Mouse (Mus musculus) myocyte (in vitro differentiated cells): ENCODE data around the gene Ndufab1. TPM values are rescaled to one million over a fixed set of nuclear protein-coding genes. Genes with fewer than 3 reads are reported as not detected.

Experiments
- H3K27me3 ChIP-seq: one replicate; pipeline ENCODE4 v1.6.1; 2011; ENCODE audit not compliant: control insufficient read depth, insufficient read depth, insufficient read length
- H3K36me3 ChIP-seq: one replicate; pipeline ENCODE4 v1.6.1; 2011; ENCODE audit not compliant: control insufficient read depth, insufficient read depth
- H3K4me2 ChIP-seq: one replicate; pipeline ENCODE4 v1.6.1; 2011; ENCODE audit warnings: low read depth, control low read depth
- H3K4me3 ChIP-seq: one replicate; pipeline ENCODE4 v1.5.1; 2011; ENCODE audit warnings: mild to moderate bottlenecking, control low read depth, moderate library complexity
- H3K79me2 ChIP-seq: one replicate; pipeline ENCODE4 v1.6.1; 2011; ENCODE audit not compliant: control insufficient read depth, insufficient read depth
- H3ac ChIP-seq: one replicate; pipeline ENCODE4 v1.6.1; 2011; ENCODE audit not compliant: control insufficient read depth, insufficient read length
- CEBPB ChIP-seq: IDR thresholded peaks from 2 replicates; pipeline ENCODE4 v1.6.1; 2011; ENCODE audit warnings: mild to moderate bottlenecking, moderate library complexity; ENCODE audit not compliant: poor library complexity, insufficient read depth, severe bottlenecking
- E2F4 ChIP-seq: IDR thresholded peaks from one replicate; pipeline ENCODE4 v1.6.1; 2011; ENCODE audit warnings: mild to moderate bottlenecking, control low read depth, moderate library complexity; ENCODE audit not compliant: insufficient read depth
- MAX ChIP-seq: IDR thresholded peaks from one replicate; pipeline ENCODE4 v1.6.1; 2011; ENCODE audit warnings: low read depth, mild to moderate bottlenecking, control low read depth
- MYOD1 ChIP-seq, 3 experiments: IDR thresholded peaks; one replicate each; pipeline ENCODE4 v1.6.1; 2011; ENCODE audit warnings: control low read depth in 2 of 3, low read depth in 2 of 3, mild to moderate bottlenecking in 2 of 3, moderate library complexity in 1 of 3; ENCODE audit not compliant: insufficient read length in 2 of 3, control insufficient read depth in 1 of 3
- MYOG ChIP-seq, 3 experiments: IDR thresholded peaks; one replicate each; pipeline ENCODE4 v1.6.1; 2011; ENCODE audit warnings: control low read depth in 2 of 3, low read depth in 2 of 3, mild to moderate bottlenecking in 2 of 3; ENCODE audit not compliant: insufficient read length in 2 of 3, control insufficient read depth in 1 of 3, insufficient read depth in 1 of 3
- POLR2A ChIP-seq: IDR thresholded peaks from one replicate; pipeline ENCODE4 v1.6.1; 2011; ENCODE audit warnings: low read depth, mild to moderate bottlenecking, control low read depth, moderate library complexity; ENCODE audit not compliant: insufficient read length
- POLR2AphosphoS2 ChIP-seq: IDR thresholded peaks from one replicate; pipeline ENCODE4 v1.6.1; 2011; ENCODE audit warnings: low read depth, control low read depth; ENCODE audit not compliant: insufficient read length
- REST ChIP-seq: IDR thresholded peaks from one replicate; pipeline ENCODE4 v1.6.1; 2011; ENCODE audit warnings: mild to moderate bottlenecking, control low read depth, moderate library complexity; ENCODE audit not compliant: insufficient read depth, insufficient read length
- SRF ChIP-seq: IDR thresholded peaks from one replicate; pipeline ENCODE4 v1.6.1; 2011; ENCODE audit warnings: low read depth; ENCODE audit not compliant: control insufficient read depth, insufficient read length
- TCF12 ChIP-seq: IDR thresholded peaks from one replicate; pipeline ENCODE4 v1.6.1; 2011; ENCODE audit warnings: mild to moderate bottlenecking, control low read depth; ENCODE audit not compliant: poor library complexity, insufficient read depth, severe bottlenecking
- TCF3 ChIP-seq: IDR thresholded peaks from one replicate; pipeline ENCODE4 v1.6.1; 2011; ENCODE audit warnings: low read depth, control low read depth; ENCODE audit not compliant: insufficient read length
- USF1 ChIP-seq: IDR thresholded peaks from one replicate; pipeline ENCODE4 v1.6.1; 2011; ENCODE audit warnings: low read depth, mild to moderate bottlenecking, control low read depth, moderate library complexity
- polyA plus RNA-seq: library from polyadenylated mRNA; unstranded; fragments of >200 nt; fragmentation: generic; extraction: Trizol; gene quantifications from one replicate; pipeline ENCODE4 v1.2.1, GENCODE M21; 2012; ENCODE audit warnings: missing spikeins

The Ndufab1 gene
- polyA plus RNA-seq, 1 experiment, result 729 TPM

DNA sequence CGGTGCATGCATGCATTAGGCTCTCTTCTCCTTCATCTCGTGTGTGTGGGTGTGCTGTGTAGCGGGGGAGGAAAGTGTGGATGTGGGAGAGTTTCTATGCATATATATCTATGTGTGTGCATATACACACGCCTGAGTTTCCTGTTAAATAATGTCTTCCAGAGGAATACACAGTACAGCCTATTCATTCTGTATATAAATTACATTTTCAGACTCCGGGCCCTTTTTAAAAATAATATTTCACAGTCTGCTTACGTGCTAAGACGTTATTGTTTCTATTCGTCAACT, 31.6 kb upstream of the Ndufab1 start:
- H3ac ChIP-seq, result peak overlapping the region; percentile 80
- H3K4me2 ChIP-seq, result peak overlapping the region; percentile 69
- TF ChIP-seq MAX, result no peak
- no peak for TF ChIP-seq USF1
- TF ChIP-seq TCF12, result no peak
- TF ChIP-seq SRF, result no peak
- no peak for TF ChIP-seq MYOD1 (IDR thresholded peaks at IDR 0.05; ENCODE audit: control insufficient read depth in 1 of 3, insufficient read length in 2 of 3, low read depth in 2 of 3)
- no peak for TF ChIP-seq REST
- TF ChIP-seq TCF3, result no peak
- no peak for TF ChIP-seq E2F4
- TF ChIP-seq POLR2A, result no peak
- TF ChIP-seq POLR2AphosphoS2, result no peak
- TF ChIP-seq CEBPB, result no peak
- no peak for TF ChIP-seq MYOG (IDR thresholded peaks at IDR 0.05; ENCODE audit: control insufficient read depth in 1 of 3, insufficient read depth in 1 of 3, insufficient read length in 2 of 3, low read depth in 2 of 3)
- peak overlapping the region; percentile 70 for H3K4me3 ChIP-seq
- no peaks in the 10 kb centered on the region for H3K27me3 ChIP-seq
- peaks cover 25% of the 10 kb centered on the region for H3K36me3 ChIP-seq
- H3K79me2 ChIP-seq, result peaks cover 27% of the 10 kb centered on the region

- Histone ChIP-seq H3K79me2 (peaks cover 27% of the 10 kb centered on the region), H3K36me3 (peaks cover 25% of the 10 kb centered on the region)
- TF ChIP-seq CEBPB (no peak), TCF12 (no peak), MYOG (IDR thresholded peaks at IDR 0.05; ENCODE audit: control insufficient read depth in 1 of 3, insufficient read depth in 1 of 3, insufficient read length in 2 of 3, low read depth in 2 of 3) (peak in 1 of 3 experiments; percentile 18), POLR2A (peak; percentile 89), MYOD1 (IDR thresholded peaks at IDR 0.05; ENCODE audit: control insufficient read depth in 1 of 3, insufficient read length in 2 of 3, low read depth in 2 of 3) (peak in 1 of 3 experiments; percentile 7), TCF3 (no peak), REST (no peak), USF1 (no peak), SRF (peak; percentile 91), MAX (no peak), POLR2AphosphoS2 (peak; percentile 83), E2F4 (peak; percentile 98)
Observed at GRCm38 (mm10) chr7:122132497-122133337, 31.0 kb upstream of the Ndufab1 start, which contains the start of the genes Palb2 and Dctn5. Gene Palb2 (minus strand): TSS chr7:122132985. Gene Dctn5 (plus strand): TSS chr7:122133041.

GRCm38 (mm10) chr7:122131834-122132233, 30.1 kb upstream of the Ndufab1 start:
- peak overlapping the region; percentile 70 for H3K4me3 ChIP-seq
- peaks cover 17% of the 10 kb centered on the region for H3K36me3 ChIP-seq
- H3K79me2 ChIP-seq, result peaks cover 27% of the 10 kb centered on the region
- TF ChIP-seq MYOD1 (IDR thresholded peaks at IDR 0.05; ENCODE audit: control insufficient read depth in 1 of 3, insufficient read length in 2 of 3, low read depth in 2 of 3), result no peak
- no peak for TF ChIP-seq MAX
- no peak for TF ChIP-seq TCF3
- TF ChIP-seq USF1, result no peak
- TF ChIP-seq CEBPB, result no peak
- TF ChIP-seq E2F4, result no peak
- no peak for TF ChIP-seq TCF12
- no peak for TF ChIP-seq POLR2A
- no peak for TF ChIP-seq REST
- no peak for TF ChIP-seq SRF
- TF ChIP-seq POLR2AphosphoS2, result no peak
- no peak for TF ChIP-seq MYOG (IDR thresholded peaks at IDR 0.05; ENCODE audit: control insufficient read depth in 1 of 3, insufficient read depth in 1 of 3, insufficient read length in 2 of 3, low read depth in 2 of 3)
- peak overlapping the region; percentile 82 for H3K4me2 ChIP-seq
- H3K27me3 ChIP-seq, result no peaks in the 10 kb centered on the region
- no peak overlapping the region for H3ac ChIP-seq

More at GRCm38 (mm10) chr7:122132497-122133337, 31.0 kb upstream of the Ndufab1 start, which contains the start of the genes Palb2 and Dctn5:
- Histone ChIP-seq H3K27me3 (no peaks in the 10 kb centered on the region), H3ac (peak within 1 kb of the TSS; percentile 80), H3K4me3 (peak within 1 kb of the TSS; percentile 70), H3K4me2 (peak within 1 kb of the TSS; percentile 82)

DNA sequence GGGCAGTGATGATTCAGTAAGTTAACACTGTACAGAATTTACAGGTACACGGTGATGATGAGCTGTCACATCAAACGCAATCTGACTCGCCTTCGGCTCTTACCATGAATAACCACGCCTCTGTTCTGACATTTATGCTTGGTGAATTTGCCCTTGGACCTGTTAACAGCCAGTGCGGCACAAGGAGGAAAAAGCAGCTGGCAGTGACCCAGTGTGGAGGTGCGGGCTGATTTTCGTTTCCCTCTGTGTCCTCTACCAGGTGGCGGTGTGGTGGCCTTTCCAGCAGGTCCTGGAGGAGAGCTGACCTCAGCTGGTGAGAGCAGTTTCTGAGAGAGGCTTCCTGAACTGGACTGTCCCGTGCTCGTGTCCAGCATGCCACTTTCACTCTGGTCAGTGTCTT, 25.3 kb upstream of the Ndufab1 start:
- Histone ChIP-seq H3K4me3 (no peak overlapping the region), H3K36me3 (peaks cover 5% of the 10 kb centered on the region)

GRCm38 (mm10) chr7:122125636-122126035, 23.9 kb upstream of the Ndufab1 start:
- H3K4me2 ChIP-seq, result no peak overlapping the region
- H3K79me2 ChIP-seq, result no peaks in the 10 kb centered on the region
- H3ac ChIP-seq, result no peak overlapping the region
- peaks cover 5% of the 10 kb centered on the region for H3K36me3 ChIP-seq
- TF ChIP-seq TCF3 (no peak), MYOD1 (IDR thresholded peaks at IDR 0.05; ENCODE audit: control insufficient read depth in 1 of 3, insufficient read length in 2 of 3, low read depth in 2 of 3) (no peak), REST (no peak), SRF (no peak), POLR2AphosphoS2 (no peak), MYOG (IDR thresholded peaks at IDR 0.05; ENCODE audit: control insufficient read depth in 1 of 3, insufficient read depth in 1 of 3, insufficient read length in 2 of 3, low read depth in 2 of 3) (no peak), CEBPB (no peak), MAX (no peak), POLR2A (no peak), TCF12 (no peak), E2F4 (no peak), USF1 (no peak)
- H3K27me3 ChIP-seq, result no peaks in the 10 kb centered on the region
- no peak overlapping the region for H3K4me3 ChIP-seq

More for the DNA sequence above, 25.3 kb upstream of the Ndufab1 start:
- H3K4me2 ChIP-seq, result no peak overlapping the region
- H3K79me2 ChIP-seq, result peaks cover 7% of the 10 kb centered on the region
- H3ac ChIP-seq, result no peak overlapping the region
- TF ChIP-seq E2F4 (no peak), POLR2A (no peak)
- no peaks in the 10 kb centered on the region for H3K27me3 ChIP-seq
